Mouse (Mus musculus): Measurements from ENCODE around the gene Ocel1. TPM values are rescaled to one million over a fixed set of nuclear protein-coding genes. Genes with fewer than 3 reads are reported as not detected.
"Not testable (repeated sequence)": the region's sequence is repeated elsewhere in the genome, so short reads cannot be mapped to it uniquely, and the experiment has no call there.

The Ocel1 gene
- polyA plus RNA-seq (2017; shearing (Covaris generic)): 1 to 10 TPM; 3.9 to 4.1 TPM

GRCm38 (mm10) chr8:71371236-71371848 is at the start of gene Ocel1:
TSS of gene Ocel1 (plus strand) at chr8:71371298.
- ATAC-seq: peak; percentile 84

GRCm38 (mm10) chr8:71322939-71323338 is 48.2 kb upstream of the Ocel1 start:
- ATAC-seq: no peak

GRCm38 (mm10) chr8:71324848-71325247 is 46.2 kb upstream of the Ocel1 start:
- peak; percentile 68 for ATAC-seq

GRCm38 (mm10) chr8:71337834-71338233 is 33.3 kb upstream of the Ocel1 start:
- not testable (repeated sequence) for ATAC-seq

- no peak for ATAC-seq
Observed at GRCm38 (mm10) chr8:71340625-71341024, 30.5 kb upstream of the Ocel1 start.

- ATAC-seq: no peak
Observed at GRCm38 (mm10) chr8:71346581-71346980, 24.5 kb upstream of the Ocel1 start.

GRCm38 (mm10) chr8:71351117-71351516 is 20.0 kb upstream of the Ocel1 start:
- ATAC-seq: no peak

- no peak for ATAC-seq
Observed at GRCm38 (mm10) chr8:71351520-71351919, 19.6 kb upstream of the Ocel1 start.

- no peak for ATAC-seq
Observed at GRCm38 (mm10) chr8:71358026-71358425, 13.1 kb upstream of the Ocel1 start.

- ATAC-seq: peak; percentile 72
Observed at GRCm38 (mm10) chr8:71366771-71367528, 4.1 kb upstream of the Ocel1 start, which contains the start of gene Use1. TSS of gene Use1 (plus strand) at chr8:71366848.

GRCm38 (mm10) chr8:71367529-71368176 is 3.4 kb upstream of the Ocel1 start:
- no peak for ATAC-seq

- ATAC-seq: no peak
Observed at GRCm38 (mm10) chr8:71368366-71368765, 2.7 kb upstream of the Ocel1 start.

GRCm38 (mm10) chr8:71369040-71369718 is 1.9 kb upstream of the Ocel1 start:
- no peak for ATAC-seq

- ATAC-seq: no peak
Observed at GRCm38 (mm10) chr8:71370711-71371235, 325 bp upstream of the Ocel1 start.

- ATAC-seq: no peak
Observed at GRCm38 (mm10) chr8:71372427-71372826, 1.3 kb downstream of the Ocel1 start.

GRCm38 (mm10) chr8:71373000-71373399 is 1.9 kb downstream of the Ocel1 start:
- ATAC-seq: no peak

- ATAC-seq: no peak
Observed at GRCm38 (mm10) chr8:71374616-71375206, 3.6 kb downstream of the Ocel1 start.

- ATAC-seq: no peak
Observed at GRCm38 (mm10) chr8:71375581-71376422, 4.7 kb downstream of the Ocel1 start.

GRCm38 (mm10) chr8:71376423-71377030 is 5.4 kb downstream of the Ocel1 start:
- ATAC-seq: no peak

GRCm38 (mm10) chr8:71379008-71379407 is 7.9 kb downstream of the Ocel1 start:
- no peak for ATAC-seq

GRCm38 (mm10) chr8:71379512-71380075 is 8.5 kb downstream of the Ocel1 start:
- ATAC-seq: no peak
